Mouse (Mus musculus) left cerebral cortex, adult 8-10 months (tissue): ENCODE data around the gene Fam117b. TPM values are rescaled to one million over a fixed set of nuclear protein-coding genes. Genes with fewer than 3 reads are reported as not detected.

Experiments used
- DNase-seq, 2 experiments: peaks; one replicate each; pipeline ENCODE4 v3.0.0; 2022; ENCODE audit warnings: low spot score in 2 of 2
- total RNA-seq, 4 experiments: library from RNA; stranded (reverse); gene quantifications; 2 replicates each; pipeline ENCODE4 v1.2.4; 2022

The Fam117b gene
- total RNA-seq: 10 to 100 TPM; 54.9 to 60.2 (median 57.9) TPM

GRCm38 (mm10) chr1:59912413-59913157 is at the start of gene Fam117b:
Fam117b (plus strand) TSS chr1:59913006.
- DNase-seq: peak; percentile 94 to 98

DNA sequence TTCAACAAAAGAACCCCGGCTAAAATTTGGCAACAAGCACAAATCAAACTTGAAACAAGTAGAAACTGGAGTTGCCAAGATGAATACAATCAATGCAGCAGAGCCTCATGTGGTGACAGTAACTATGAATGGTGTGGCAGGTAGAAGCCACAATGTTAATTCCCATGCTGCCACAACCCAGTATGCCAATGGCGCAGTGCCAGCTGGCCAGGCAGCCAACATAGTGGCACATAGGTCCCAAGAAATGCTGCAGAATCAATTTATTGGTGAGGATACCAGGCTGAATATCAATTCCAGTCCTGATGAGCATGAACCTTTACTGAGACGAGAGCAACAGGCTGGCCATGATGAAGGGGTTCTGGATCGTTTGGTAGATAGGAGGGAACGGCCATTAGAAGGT is 44.8 kb upstream of the Fam117b start:
- DNase-seq: no peak

DNA sequence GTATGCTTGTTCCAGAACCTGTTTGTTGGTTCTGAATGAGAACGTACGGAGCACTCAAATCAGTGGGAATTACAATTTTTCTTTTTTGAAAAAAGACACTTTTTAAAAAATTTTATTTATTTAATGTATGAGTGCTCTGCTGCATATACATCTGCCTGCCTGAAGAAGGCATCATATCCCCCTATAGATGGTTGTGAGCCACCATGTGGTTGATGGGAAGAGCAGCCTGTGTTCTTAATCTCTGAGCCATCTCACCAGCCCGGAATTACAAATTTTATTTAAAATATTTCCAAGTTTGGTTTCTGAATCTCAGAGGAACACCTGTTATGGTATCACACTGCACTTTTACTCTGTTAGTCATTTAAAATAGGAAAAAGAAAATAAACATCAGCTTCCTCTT is 38.8 kb upstream of the Fam117b start:
- DNase-seq: no peak

- DNase-seq: no peak
These were observed 34.7 kb upstream of the Fam117b start for GRCm38 (mm10) chr1:59878098-59878497.

GRCm38 (mm10) chr1:59883349-59884134 is 29.3 kb upstream of the Fam117b start:
- peak; percentile 17 to 63 for DNase-seq

GRCm38 (mm10) chr1:59886899-59887298 is 25.9 kb upstream of the Fam117b start:
- no peak for DNase-seq

DNA sequence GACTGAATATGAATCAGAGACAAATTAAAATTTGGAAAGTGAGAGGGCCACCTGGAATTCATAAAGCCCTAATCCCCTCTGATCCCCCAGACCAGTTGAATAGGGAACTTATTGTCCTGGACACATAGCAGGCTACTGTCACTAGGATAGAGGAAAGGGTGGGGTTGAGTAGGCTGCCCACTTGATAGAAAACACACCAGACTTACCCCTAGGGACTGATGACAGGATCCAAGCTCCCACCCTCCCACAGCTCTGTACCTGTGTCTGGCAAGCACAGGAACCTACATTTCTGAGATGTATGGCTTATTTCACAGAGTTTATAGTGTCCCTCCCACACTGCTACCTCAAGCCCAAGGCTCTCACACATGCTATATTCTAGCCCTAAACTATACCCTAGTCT is 24.8 kb upstream of the Fam117b start:
- no peak for DNase-seq

- no peak for DNase-seq
These were observed 21.6 kb upstream of the Fam117b start for GRCm38 (mm10) chr1:59891185-59891584.

- no peak for DNase-seq
These were observed 20.0 kb upstream of the Fam117b start for GRCm38 (mm10) chr1:59892777-59893176.

GRCm38 (mm10) chr1:59894025-59894424 is 18.8 kb upstream of the Fam117b start:
- no peak for DNase-seq

DNA sequence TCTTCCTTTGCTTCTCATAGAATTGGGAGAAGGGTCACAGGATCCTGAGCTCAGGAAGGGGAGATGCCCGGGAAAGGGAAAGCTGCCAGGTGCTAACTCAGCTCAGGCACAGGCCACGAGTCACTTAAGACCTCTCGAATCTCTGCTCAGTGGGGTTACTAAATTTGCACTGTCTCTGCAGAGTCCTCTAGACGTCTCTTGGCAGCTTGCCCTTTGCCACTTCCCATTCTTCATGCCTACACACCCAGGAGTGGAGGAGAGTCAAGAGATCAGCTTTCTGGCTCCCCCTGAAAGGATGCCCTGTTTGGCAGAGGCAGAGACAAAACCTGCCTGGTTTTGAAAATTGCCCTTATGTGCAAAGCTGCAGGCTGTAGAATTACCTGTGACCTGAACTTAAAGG is 17.4 kb upstream of the Fam117b start:
- no peak for DNase-seq

GRCm38 (mm10) chr1:59897147-59897798 is 15.5 kb upstream of the Fam117b start:
- DNase-seq: no peak

DNA sequence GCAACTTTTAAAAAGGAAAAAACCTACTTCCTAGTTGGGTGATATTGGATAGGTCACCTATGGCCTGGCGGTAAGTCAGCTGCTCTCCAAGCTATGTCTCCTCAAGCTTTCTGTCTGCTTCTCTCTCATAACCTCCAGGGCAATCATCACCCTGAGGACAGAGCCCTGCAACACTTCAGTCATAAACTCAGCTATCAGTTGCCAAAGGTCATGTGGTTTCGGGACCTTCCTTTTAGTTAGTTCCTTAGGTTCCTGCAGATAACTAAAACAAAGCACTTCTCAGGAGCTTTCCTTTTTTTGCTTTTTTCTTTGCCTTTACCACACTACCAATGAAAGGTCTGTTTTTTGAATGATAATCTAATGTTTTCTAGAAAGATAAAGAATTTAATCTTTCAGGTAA is 13.1 kb upstream of the Fam117b start:
- no peak for DNase-seq

DNA sequence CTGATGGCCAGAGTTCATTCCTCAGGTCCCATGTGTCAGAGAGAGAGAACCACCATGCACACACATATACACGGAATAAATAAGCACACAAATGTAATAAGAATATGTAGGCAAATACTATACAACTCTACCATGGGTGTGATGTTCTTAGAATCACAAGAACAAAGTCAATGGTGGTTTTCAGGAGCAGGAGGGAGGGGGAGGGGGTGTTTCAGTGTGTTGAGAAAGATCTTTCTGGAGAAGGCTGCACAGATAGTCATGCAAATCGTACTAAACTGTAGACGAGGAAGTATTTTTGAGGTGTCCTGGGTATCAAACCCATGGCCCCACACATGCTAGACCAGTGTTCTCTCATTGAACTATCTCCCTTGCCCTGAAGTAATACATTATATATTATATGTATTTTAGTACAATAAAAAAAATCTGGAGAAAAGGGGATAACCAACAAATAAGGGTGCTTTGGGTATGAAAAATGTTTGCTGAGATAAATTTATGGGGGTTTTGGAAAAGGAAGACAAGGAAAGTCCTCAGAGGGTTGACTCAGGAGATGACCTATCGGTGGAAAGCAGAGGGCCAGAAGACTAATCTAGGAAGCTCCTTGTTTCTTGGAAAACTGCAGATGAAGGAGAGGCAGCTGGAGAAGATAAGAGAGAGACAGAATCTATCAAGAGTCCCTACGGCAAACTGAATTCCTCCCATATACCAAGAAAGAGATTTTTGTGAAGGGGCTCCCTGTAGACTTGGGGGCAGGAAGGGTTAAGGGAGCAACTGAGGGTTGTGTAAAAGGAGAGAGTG is 11.5 kb upstream of the Fam117b start:
- DNase-seq: no peak

- no peak for DNase-seq
These were observed 10.2 kb upstream of the Fam117b start for GRCm38 (mm10) chr1:59902634-59903033.

- DNase-seq: no peak
These were observed 8.0 kb upstream of the Fam117b start for GRCm38 (mm10) chr1:59904630-59905295.

- no peak for DNase-seq
These were observed 6.9 kb upstream of the Fam117b start for GRCm38 (mm10) chr1:59905916-59906315.

DNA sequence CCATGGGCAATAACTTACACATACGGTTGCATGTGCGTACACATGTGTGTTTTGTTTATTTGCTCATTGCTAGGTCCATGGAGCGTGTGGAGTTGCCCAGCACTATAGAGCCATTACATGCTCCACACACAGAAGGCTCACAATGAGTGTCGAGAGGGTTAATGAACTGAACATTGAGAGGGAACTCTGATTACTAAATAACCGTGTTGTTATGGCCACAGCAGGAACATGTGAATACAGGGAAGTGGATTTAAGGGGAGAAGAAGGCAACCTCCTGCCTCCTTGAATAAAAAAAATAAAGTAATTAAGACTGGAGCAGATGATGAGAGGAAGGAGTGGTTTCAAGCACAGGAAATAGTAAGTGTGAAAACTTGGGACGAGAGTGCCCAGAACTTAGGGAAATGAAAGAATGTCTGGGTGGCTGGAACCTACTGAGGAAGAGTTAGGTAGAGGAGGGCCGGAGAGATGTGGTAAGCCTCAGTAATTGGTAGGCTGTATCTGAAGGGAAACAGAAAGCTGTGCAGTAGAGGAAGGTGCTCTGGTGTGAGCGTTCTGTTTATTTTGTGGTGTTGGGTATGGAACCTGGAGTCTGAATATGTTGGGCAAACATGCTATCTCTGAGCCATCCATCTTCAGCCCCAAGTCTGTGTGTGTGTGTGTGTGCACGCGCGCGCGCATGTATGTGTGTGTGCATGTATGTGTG is 5.8 kb upstream of the Fam117b start:
- DNase-seq: no peak

DNA sequence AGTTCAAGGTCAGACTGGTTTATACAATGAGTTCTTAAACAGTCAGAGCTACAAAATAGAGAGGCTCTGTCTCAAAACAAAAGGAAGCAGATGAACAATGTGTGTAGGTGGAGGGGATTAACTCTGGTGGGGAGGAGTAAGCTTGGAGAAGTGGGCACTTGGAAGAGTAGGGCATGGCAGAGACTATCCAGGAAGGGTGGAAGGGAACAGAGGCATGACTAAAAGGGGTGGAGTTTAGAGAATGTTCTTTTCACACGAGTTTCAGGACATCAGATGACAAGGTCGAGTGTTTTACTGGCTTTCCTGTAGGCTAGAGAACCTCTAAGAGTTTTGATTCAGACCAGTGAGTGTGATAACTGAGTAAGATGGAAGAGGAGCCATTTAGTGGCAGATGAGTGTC is 5.1 kb upstream of the Fam117b start:
- no peak for DNase-seq

GRCm38 (mm10) chr1:59910941-59911340 is 1.9 kb upstream of the Fam117b start:
- DNase-seq: no peak
